Mouse (Mus musculus) layer of hippocampus, postnatal 10 days (tissue): ENCODE results near the gene Slamf6. TPM values are rescaled to one million over a fixed set of nuclear protein-coding genes. Genes with fewer than 3 reads are reported as not detected.
"Not testable (repeated sequence)": the region's sequence is repeated elsewhere in the genome, so short reads cannot be mapped to it uniquely, and the experiment has no call there.

Experiments
- DNase-seq, 2 experiments: peaks; one replicate each; pipeline ENCODE4 v3.0.0; 2021; ENCODE audit warnings: low spot score in 2 of 2
- total RNA-seq, 2 experiments: library from RNA; stranded (reverse); gene quantifications; 2 replicates each; pipeline ENCODE4 v1.2.3; 2021

Gene Slamf6
- total RNA-seq, 2 experiments from 2014 or later: 0.27 TPM; not detected in 1

DNA sequence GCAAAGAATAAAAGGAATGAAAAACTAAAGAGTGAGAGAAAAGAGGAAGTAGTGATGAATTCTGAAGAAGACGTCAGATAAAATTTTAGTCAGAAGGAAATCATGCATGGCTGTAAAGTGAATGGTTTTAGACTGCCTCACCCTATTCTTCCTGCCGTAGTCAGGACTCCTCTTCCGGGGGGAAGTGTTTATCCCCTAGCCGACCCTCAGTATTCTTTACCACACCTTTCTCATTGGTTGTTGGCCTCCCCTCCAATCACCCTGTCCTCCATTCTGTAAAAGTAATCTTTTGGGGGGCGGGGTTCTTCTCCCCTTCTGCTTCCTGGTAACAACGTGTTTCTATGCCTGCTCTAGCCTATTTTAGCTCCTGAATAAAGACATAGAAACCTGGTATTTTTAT is 37.8 kb downstream of the Slamf6 start:
- DNase-seq: no peak

DNA sequence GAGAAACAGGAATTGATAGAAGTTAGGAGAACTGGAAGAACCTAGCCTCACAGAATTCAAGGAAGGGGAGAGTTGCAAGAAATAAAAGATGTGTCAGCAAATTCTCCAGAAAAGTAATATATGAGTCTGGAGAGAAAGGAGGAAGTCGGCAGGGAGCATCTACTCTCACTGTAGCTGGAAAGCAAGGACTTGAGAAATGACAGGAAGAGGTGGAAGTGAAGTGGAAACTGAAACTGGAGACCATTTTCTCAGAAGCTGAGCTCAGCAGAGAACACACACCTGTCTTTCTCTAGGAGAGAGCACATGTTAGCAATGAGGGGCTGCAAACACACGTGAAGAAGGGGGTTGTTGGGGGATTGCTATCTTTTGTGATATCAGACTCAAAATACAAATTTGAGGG is 40.1 kb downstream of the Slamf6 start:
- DNase-seq: no peak

DNA sequence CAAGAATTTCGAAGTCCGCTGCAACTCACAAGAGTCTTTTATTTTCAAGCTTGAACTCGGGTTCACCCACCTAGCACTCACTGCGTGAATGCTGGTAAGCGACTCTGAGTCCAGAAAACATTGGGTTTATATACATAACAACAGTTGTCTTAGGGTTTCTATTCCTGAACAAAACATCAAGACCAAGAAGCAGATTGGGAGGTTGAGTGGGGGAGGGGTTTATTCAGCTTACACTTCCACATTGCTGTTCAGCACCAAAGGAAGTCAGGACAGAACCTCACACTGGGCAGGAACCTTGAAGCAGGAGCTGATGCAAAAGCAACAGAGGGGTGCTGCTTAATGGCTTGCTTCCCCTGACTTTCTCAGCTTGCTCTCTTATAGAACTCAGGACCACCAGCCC is 43.4 kb downstream of the Slamf6 start:
- no peak for DNase-seq

DNA sequence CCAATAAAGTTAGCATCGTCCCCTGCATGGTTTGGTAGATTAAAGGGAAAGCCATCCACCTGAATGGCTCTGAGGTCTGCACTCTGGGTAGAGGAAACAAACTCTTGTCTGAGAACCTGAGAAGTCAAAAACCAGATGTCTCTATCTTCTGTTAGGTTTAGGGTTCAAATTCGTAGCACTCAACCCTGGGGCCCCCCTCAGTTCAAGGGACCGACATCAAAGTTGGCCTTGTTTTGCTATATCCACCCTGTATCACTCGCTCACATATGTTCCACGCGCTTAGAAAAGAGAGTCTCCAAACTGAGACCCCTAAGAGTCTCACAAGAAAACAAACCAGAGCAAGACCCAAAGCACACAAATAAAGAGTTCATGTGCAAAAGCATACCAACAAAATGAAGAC is 44.4 kb downstream of the Slamf6 start:
- no peak for DNase-seq

DNA sequence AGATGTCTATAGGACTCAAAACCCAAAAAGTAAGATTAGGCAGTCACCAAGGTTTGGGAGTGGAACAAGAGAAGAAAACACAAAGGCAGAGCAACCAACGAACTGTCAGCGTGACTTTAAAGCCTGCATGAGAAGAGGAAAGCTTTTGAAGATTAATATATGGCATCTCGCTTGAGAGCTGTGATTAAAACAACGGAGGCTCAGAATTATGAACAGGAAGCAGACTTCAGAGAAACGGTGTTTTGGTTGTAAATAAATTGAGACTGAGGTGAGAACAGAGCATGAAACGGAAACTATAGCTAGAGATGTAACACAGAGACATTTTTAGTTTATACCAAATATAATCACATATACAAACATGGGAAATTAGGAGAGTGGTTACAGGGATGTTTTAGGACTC is 46.3 kb downstream of the Slamf6 start:
- no peak for DNase-seq

DNA sequence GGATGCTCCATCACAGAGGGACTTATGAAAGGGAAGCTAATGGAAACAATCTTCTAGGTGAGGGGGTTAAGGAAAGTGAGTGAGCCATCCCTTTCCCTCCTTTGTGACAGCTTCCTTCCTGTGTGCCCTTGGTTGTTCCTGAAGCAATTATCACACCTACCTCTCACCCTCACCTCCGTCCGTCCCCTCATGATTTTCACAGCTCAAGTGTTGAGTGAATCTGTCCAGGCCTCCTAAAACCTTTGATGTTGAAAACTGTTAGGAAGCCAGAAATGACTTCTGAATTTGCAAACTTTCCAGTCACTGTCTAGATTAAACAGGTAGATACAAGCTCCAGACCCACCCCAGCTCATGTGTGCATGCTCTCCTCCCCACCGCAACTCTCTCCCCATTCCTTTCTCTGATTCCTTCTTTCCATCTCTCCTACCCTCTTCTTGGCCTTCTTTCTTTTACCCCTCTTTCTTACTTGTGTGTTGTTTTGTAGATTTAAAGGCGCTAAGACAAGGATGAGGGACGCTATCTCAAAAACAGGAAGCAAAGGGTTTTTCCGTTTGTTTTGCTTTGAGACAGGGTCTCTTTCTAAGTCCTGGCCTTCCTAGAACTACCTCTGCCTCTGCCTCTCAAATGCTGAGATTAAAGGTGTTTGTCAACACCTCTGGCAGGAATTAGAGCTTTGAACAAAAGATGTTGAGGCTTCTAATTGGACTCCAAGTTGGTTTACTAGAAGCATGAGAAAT is 48.9 kb downstream of the Slamf6 start:
- no peak for DNase-seq

DNA sequence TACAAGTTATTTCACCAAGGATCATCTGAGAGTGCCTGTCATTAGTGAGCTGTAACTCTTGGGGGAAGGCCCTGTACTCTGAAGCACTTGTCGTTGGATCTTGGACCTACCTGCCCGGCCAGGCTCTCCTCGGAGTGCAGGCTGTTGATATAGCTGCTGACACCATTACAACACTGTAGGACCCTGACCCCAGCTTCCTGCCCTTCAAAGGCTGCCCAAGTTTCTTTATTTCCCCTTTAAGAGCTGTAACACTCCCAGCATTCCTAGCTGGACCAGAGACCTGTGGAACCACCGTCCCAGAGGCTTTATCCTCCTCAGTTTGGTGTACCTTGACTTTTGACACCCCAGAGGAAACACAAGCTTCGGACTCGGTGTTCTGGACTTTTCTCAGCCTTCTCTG is 51.9 kb downstream of the Slamf6 start:
- DNase-seq: no peak

DNA sequence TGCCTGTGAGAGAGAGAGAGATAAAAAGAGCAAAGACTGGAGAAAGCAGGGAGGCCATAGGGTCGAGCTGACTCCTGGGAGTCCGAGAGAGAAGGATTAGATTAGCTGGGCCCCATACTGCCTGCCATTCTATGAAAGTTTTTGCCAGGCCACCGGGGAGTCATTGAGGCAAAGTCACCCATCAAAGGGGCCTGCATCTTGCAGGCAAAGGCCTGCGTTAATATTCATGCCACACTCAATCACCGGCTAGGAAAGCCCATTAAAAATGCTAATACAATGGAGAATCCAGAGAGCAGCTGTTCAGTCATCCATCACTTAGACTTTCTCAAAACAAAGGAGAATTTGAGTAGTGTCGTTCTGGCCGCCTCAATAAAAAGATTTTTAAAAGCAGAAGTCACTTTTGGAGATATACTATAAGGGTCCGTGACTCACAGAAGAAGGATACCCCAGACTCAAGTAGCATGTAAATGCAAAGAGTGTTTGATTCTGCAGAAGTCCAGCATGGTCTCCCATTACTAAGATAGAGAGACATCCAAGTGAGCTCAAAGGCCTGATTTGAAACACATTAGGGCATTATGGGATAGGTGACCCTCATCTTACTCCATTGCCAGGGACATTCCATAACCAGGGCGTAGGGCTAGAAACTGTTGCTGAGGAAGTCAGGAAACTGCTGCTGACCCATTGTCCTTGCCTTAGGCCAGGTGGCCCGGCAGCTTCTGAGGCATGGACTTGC is 53.7 kb downstream of the Slamf6 start:
- no peak for DNase-seq

DNA sequence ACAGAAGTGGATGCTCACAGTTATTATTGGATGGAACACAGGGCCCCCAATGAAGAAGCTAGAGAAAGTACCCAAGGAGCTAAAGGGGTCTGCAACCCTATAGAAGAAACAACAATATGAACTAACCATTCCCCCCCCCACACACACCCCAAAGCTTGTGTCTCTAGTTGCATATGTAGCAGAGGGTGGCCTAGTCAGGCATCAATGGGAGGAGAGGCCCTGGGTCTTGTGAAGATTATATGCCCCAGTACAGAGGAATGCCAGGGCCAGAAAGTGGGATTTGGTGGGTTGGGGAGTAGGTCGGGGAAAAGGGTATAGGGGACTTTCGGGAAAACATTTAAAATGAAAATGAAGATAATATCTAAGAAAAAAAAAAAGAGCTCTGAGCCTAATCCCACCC is 57.0 kb downstream of the Slamf6 start:
- not testable (repeated sequence) for DNase-seq

DNA sequence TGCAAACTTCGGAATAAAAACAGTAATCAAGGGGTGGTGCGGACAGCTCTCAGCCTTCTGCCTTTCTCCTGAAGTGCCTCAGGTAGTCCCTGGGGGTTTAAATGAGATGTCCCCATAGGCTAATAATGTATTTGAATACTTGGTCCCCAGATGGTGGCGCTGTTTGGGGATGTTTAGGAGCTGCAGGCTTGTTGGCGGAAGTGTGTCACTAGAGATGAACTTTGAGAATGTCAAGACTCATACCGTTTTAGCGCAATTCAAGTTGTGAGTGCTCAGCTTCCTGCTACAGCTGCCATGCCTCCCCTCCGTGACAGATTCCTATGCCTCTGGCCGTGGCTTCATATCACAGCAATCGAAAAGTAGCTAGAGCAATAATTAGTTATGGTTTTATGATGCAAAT is 58.1 kb downstream of the Slamf6 start:
- no peak for DNase-seq

DNA sequence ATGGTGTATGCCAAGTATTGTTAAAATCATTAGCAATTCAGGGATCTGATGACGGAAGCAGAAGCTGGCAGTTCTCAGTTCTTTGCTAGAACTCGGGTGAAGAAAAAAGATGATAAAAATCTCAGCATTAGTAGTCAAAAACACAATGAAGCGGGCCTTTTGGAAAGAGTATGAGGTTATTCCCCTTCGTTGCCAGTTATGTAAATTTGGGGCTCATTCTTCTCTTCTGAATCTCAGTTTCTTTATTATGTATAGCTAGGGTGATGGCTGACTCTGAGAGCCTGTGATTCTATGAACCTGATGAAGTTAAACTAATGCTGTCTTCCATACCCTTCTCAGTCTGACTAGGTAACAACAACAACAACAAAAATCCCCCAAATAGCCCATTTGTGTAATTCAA is 58.5 kb downstream of the Slamf6 start:
- DNase-seq: no peak

DNA sequence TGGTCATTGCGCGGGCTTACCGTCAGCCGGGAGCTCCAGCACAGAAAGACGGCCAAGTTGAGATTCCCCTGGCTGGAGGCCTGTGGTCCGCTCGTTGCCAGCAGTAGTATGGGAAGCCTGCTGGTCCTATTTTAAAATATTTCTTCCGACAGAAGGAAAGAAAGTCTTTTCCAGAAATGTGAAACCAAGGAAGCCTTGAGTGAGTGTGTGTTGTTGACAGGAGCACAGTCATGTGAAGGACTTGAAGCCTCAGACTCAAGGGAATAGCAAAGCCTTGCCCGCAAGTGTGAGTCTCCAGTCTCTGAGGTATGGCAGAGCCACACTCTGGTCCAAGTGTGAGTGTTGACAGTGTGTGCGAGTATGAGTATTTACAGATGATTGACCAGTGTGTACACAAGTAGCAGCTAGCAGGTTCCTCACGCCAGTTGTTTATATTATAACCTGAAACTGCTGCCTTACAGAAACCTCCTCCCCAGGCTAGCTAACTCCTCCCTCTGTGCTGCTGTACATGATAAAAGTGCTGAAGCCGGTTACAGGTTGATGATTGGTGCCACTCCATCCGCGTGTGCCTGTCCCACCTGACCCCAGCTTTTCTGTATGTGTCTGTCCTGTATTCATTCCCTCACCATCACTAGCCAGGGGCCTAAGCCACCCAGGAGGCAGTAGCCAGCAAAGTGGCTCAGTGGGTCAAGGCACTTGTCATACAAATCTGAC is 59.7 kb downstream of the Slamf6 start:
- no peak for DNase-seq

DNA sequence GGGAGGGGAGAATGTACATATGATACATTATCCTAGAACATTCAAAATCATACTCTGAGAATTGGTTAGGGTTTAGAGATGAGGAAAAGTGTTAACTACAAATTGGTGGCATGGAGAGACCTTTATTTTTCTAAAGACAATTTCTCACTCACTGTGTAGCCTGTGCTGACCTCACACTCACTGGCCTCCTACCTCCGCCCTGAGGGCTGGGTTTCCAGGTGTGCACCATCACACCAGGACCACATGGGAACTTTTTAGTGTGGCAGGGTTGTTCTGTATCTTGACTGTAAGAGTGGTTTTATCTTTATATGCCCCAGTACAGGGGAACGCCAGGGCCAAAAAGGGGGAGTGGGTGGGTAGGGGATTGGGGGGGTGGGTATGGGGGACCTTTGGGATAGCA is 60.6 kb downstream of the Slamf6 start:
- DNase-seq: no peak

DNA sequence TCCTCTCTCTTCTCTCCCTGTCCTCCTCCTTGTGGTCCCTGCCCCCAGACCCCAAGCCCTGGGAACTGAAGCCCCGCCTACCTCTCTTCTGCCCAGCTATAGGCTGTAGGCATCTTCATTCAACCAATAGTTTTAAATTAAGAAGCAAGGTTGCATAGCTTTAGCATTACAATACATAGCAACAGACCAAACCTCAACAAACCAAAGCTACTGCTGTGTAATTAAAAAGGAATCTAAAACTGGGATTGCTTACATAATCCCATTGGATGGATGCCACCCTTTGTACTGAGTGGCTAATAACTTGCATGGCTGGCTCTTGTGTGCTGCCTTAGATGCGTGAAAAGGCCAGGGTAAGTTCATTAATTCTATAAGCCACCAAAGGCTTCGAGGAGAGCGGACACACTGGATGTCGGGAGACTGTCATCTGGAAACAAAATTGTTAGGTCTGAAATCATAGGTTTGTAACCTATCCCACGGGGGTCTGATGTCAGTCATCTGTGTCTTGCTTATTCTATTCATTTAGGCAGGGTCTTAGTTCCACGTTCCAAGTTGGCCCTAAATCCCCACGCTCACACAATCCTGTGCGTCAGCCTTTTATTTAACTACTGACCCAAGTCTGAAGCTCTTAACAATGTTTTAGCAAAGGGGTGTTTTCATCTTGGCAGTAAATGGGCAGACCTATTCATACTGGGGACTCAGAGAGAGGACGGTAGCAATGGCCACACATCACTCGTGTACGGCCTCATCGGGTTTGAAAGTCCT is 62.8 kb downstream of the Slamf6 start:
- no peak for DNase-seq

DNA sequence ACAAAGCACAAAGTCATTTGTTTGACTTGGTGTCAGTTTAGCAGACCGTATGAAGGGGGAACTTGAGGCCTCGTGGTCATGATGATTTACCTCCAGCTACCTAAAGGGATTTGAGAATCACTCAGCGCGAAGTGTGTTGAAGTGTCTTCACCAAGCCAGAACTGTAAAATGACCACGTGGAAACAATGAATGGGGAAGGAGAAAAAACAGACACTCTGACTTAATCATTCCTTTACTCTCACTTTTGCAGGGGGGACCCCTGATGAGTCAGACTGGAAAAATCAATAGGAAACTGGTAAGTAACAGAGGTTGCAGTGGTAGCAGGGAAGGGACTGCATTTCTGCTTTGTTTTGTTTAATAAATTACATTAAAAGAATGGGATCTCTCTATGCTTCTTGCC is 64.9 kb downstream of the Slamf6 start:
- DNase-seq: no peak

DNA sequence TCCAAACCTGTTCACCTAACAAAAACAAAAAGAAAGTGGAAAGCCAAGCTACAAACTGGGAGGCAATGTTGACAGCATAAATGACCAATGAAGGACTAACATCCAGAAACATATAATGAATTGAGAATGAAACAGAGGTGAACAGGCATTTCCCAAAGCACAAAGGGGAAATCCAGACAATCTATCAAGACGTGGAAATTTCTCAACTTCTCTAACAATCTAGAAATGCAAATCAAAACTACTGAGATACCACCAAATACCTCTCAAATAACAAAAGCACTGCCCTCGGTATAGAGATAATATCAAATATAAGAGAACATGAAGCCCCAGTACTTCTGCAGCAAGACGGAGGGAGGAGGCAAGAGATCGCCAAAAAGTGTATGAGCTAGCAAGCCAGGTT is 65.4 kb downstream of the Slamf6 start:
- DNase-seq: no peak

DNA sequence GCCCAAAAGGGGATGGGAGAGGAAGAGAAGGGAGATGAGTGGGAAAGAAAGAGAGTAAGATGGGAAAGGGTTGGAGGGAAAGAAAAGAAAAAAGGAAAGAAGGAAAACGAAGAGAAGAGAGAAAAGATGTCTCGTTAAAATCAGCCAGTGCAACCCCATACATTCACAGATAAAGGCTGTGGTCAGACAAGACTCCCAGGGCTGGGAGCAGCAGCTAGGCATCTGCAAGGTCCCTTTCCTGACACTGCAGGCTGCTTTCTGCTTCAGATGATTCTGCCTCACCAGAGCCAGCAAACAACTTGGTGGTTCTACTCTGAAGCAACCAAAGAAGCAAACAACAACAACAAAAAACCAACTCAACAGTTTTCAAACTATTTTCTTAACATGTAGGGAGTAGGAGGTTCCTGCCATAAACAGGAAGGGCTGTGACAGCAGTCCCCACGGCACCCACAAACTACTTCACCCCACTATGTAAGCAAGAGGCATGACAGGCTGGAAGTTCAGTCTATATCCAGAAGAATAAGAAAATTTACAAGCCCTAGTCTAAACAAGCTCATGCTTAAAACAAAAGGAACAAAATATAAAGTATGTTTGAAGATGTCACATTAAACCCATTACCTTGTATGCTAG is 66.2 kb downstream of the Slamf6 start:
- no peak for DNase-seq

DNA sequence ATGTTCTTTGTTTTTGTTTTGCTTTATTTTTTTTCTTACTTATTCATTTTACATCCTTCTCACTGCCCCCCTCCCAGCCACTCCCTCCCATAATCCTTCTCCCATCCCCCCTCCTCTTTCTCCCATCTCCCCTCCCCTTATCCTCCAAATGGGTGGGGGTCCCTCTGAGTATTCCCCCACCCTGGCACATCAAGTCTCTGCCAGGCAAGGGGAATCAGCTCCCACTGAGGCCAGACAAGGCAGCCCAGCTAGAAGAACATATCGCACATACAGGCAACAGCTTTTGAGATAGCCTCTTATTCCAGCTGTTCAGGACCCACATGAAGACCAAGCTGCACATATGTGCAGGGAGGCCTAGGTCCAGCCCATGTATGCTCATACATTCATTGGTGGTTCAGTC is 66.8 kb downstream of the Slamf6 start:
- DNase-seq: no peak

DNA sequence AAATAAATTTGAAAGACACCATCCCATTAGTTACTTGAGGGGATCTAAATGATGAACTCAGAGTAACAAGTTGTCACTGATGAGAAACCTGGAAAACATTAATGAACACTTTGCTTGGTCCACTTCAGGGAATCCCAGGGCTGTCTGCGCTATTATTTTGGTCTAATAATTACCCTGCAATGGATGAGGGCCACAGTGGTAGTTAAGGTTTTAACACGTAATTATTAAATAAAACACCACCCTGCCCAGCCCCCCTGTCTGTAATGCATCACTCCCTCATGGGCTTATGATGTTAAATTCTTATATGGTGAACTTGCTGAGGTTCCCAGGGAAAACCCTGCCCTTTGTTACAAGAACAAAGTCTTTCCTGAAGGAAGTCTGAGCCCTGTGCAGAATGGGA is 74.6 kb downstream of the Slamf6 start:
- DNase-seq: no peak

DNA sequence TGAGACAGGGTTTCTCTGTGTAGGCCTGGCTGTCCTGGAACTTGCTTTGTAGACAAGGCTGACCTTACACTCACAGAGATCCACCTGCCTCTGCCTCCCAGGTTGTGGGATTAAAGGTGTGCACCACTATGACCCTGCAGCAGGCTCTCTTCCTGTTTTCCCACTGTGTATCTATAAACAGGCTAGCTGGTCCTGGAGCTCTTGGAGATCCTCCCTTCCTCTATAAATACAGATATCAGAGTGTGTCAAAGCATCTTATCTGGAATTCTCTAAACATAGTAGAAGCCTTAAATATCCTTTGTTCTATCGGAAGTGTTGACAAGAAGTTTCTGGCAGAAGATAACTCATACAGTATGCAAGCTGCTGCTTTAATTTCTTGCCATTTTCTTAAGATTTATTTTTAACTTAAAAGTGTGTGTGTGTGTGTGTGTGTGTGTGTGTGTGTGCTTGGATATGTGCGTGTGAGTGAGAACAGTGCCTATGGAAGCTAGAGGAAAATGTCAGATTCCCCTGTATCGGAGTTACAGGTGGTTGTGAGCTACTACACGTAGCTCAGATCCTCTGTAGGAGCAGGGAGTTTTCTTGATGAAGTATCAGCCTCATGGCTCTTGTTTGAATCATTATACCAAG is 75.7 kb downstream of the Slamf6 start:
- no peak for DNase-seq

DNA sequence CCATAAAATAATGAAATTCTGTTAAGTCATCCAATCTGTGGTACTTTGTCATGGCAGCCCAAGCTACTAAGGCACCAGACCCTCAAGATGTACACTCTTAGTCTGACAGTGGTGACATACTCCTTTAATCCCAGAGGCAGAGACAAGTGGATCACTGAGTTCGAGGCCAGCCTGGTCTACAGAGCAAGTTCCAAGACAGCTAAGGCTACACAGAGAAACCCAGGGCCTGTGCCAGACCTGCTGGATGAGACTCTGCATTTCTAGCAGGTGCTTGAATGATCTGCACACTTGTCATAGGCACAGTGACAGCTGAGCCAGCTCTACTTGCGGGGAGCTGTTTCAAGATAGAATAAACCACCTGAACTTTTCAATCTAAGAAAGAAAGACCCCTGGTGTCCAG is 77.2 kb downstream of the Slamf6 start:
- no peak for DNase-seq
